13 mouse cellular contexts compared by ENCODE assay signal in the genomic region with DNA sequence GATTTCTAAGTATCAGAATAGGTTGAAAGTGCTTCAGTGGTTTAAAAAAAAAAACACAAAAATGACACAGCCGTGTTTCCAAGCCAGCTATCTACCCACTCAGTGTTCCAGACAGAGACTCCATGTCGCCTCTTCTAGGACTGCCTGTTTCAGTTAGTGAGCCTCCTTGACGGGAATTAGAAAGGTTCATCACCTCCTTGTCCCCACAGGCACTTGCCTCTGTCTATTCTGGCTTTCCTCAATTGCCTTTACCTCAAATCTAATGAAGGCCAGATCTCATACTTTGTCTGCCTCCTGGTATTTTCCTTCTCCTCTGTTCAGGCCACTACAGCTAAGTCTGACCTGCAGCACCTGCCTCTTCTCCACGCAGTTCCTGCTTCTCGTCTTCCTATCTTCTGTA. TPM values are rescaled to one million over a fixed set of nuclear protein-coding genes. Genes with fewer than 3 reads are reported as not detected.
DNase-seq lines count a peak whose midpoint lies in the region; ATAC-seq and TF ChIP-seq lines count a peak whose summit lies in the region.
"Had no signal": no experiment of that assay in that cellular context is flagged by ENCODE, and none has a peak within 500 bp of the region (broad histone marks: within the 10 kb centered on the region; RNA-seq: fewer than 3 reads in every experiment).

No protein-coding gene starts in this region.

- no peak for DNase-seq in layer of hippocampus, adult 2 months (ENCODE audit: low spot score in 2 of 2)
- no peak for DNase-seq in layer of hippocampus, adult 9-10 months (ENCODE audit: low spot score)
- no peak for DNase-seq in hindbrain, postnatal 0 days (ENCODE audit: low spot score)
- DNase-seq in embryo, embryonic 9.5 days (ENCODE audit: extremely low spot score): no peak
- DNase-seq in gastrocnemius, adult 18-20 months (ENCODE audit: low spot score): no peak
- DNase-seq: adrenal gland, postnatal 10 days; spleen, adult 18-20 months had no signal

- peak overlapping the region; percentile 91 for H3K4me3 ChIP-seq in layer of hippocampus, adult 2 months
- peak overlapping the region; percentile 81 for H3K4me3 ChIP-seq in forebrain, embryonic 12.5 days (replicated peaks)
- peak overlapping the region; percentile 72 for H3K4me3 ChIP-seq in hindbrain, postnatal 0 days (ENCODE audit: low read length)
- peak overlapping the region; percentile 78 for H3K4me3 ChIP-seq in neural tube, embryonic 13.5 days

- WGBS in forebrain, embryonic 12.5 days: 81% methylated on average over 5 of the region's 5 CpGs
- 64% methylated on average over 5 of the region's 5 CpGs for WGBS in hindbrain, postnatal 0 days
- WGBS in neural tube, embryonic 13.5 days: 76% methylated on average over 5 of the region's 5 CpGs

- H3K9me3 ChIP-seq in forebrain, embryonic 12.5 days: no peaks in the 10 kb centered on the region
- H3K9me3 ChIP-seq in hindbrain, postnatal 0 days (ENCODE audit: low read length): no peaks in the 10 kb centered on the region
- no peaks in the 10 kb centered on the region for H3K9me3 ChIP-seq in neural tube, embryonic 13.5 days

- peak overlapping the region; percentile 99 for H3K27ac ChIP-seq in layer of hippocampus, adult 2 months
- no peak overlapping the region for H3K27ac ChIP-seq in forebrain, embryonic 12.5 days
- no peak overlapping the region for H3K27ac ChIP-seq in hindbrain, postnatal 0 days
- 0 out of 2 replicates have a peak overlapping the region, but pooled peaks have one; percentile 11 for H3K27ac ChIP-seq in neural tube, embryonic 13.5 days (replicated peaks)
- H3K27ac ChIP-seq: liver, embryonic 14.5 days had no signal

- peaks cover 16% of the 10 kb centered on the region for H3K36me3 ChIP-seq in forebrain, embryonic 12.5 days (replicated peaks)
- H3K36me3 ChIP-seq in hindbrain, postnatal 0 days (ENCODE audit: insufficient read depth, low read length): no peaks in the 10 kb centered on the region
- H3K36me3 ChIP-seq in neural tube, embryonic 13.5 days: peaks cover 10% of the 10 kb centered on the region; the same call in 1 of the 2 replicates

- H3K9ac ChIP-seq in forebrain, embryonic 12.5 days: peak overlapping the region; percentile 92; the same call in 1 of the 2 replicates
- no peak overlapping the region for H3K9ac ChIP-seq in hindbrain, postnatal 0 days (replicated peaks; ENCODE audit: low read length)
- peak overlapping the region; percentile 6; the same call in 1 of the 2 replicates for H3K9ac ChIP-seq in neural tube, embryonic 13.5 days
- H3K9ac ChIP-seq: liver, embryonic 14.5 days had no signal

- peaks cover 62% of the 10 kb centered on the region for H3K4me1 ChIP-seq in forebrain, embryonic 12.5 days
- H3K4me1 ChIP-seq in hindbrain, postnatal 0 days (ENCODE audit: insufficient read depth, low read length): peaks cover 27% of the 10 kb centered on the region
- H3K4me1 ChIP-seq in neural tube, embryonic 13.5 days (replicated peaks): peaks cover 56% of the 10 kb centered on the region

- no peaks in the 10 kb centered on the region for H3K27me3 ChIP-seq in forebrain, embryonic 12.5 days
- H3K27me3 ChIP-seq in hindbrain, postnatal 0 days (ENCODE audit: insufficient read depth, low read length): no peaks in the 10 kb centered on the region
- H3K27me3 ChIP-seq in neural tube, embryonic 13.5 days: no peaks in the 10 kb centered on the region

- peak overlapping the region; percentile 66 for H3K4me2 ChIP-seq in forebrain, embryonic 12.5 days
- H3K4me2 ChIP-seq in hindbrain, postnatal 0 days (ENCODE audit: low read depth, low read length): peak overlapping the region; percentile 81
- H3K4me2 ChIP-seq in neural tube, embryonic 13.5 days: peak overlapping the region; percentile 75

- TF ChIP-seq CTCF in layer of hippocampus, adult 2 months (conservative IDR thresholded peaks at IDR 0.05): no peak
- TF ChIP-seq CTCF in hindbrain, postnatal 0 days (IDR thresholded peaks at IDR 0.05; ENCODE audit: low read depth): no peak

- no peak for ATAC-seq in forebrain, embryonic 12.5 days (ENCODE audit: low FRiP score)
- ATAC-seq in hindbrain, postnatal 0 days: no peak
- no peak for ATAC-seq in neural tube, embryonic 13.5 days (ENCODE audit: low read depth)
- no peak for ATAC-seq in granulocyte monocyte progenitor cell, adult 5-6 weeks (replicated peaks; ENCODE audit: poor library complexity, severe bottlenecking)
- ATAC-seq: intestine, postnatal 0 days had no signal

RNA-seq across cellular contexts. Expression of a gene that starts 1.7 kb away (rescaled TPM):
- 100 to 1,000 TPM; 146 to 163 TPM for total RNA-seq in layer of hippocampus, adult 2 months (2021)
- 65.9 and 69.2 TPM in 2 replicates for polyA plus RNA-seq in forebrain, embryonic 12.5 days (2016; fragmentation: Nextera tagmentation; extraction: Ambion mirVana)
- total RNA-seq in hindbrain, postnatal 0 days (2014; rRNA removed): 126 and 128 TPM in 2 replicates
- 39.8 and 44.6 TPM in 2 replicates for polyA plus RNA-seq in hindbrain, postnatal 0 days (2015; fragmentation: Nextera tagmentation; extraction: Ambion mirVana)
- polyA plus RNA-seq in neural tube, embryonic 13.5 days (2015; fragmentation: Nextera tagmentation; extraction: Ambion mirVana): 47.8 and 48.8 TPM in 2 replicates
- not detected in 2 replicates for total RNA-seq in granulocyte monocyte progenitor cell, adult 5-6 weeks (2014; fragmentation: Nextera tagmentation)
- not detected in 2 replicates for total RNA-seq in granulocyte monocyte progenitor cell, adult 5-6 weeks (2017)
- total RNA-seq in gastrocnemius, adult 18-20 months (2021): 1 to 10 TPM in 1 of 2 experiments, under 1 TPM in 1; 0.48 to 1.2 TPM
- total RNA-seq: megakaryocyte-erythroid progenitor cell, adult 5-6 weeks had no signal

Comparison
In these comparisons a context has a peak if more than half of its experiments do, and no peak if none do; other contexts are left out.
1. H3K27ac ChIP-seq: peak in layer of hippocampus, adult 2 months (single experiment) and neural tube, embryonic 13.5 days (single experiment); none in forebrain, embryonic 12.5 days (single experiment) and hindbrain, postnatal 0 days (single experiment).
2. RNA of a gene that starts 1.7 kb away (total RNA-seq): 146 to 163 TPM in layer of hippocampus, adult 2 months and 126 to 128 TPM in hindbrain, postnatal 0 days; 0.48 to 1.2 TPM in gastrocnemius, adult 18-20 months and not detected in granulocyte monocyte progenitor cell, adult 5-6 weeks; every median in the first group is over 10 times any median in the second.
3. Peak in every context shown above with its lines, with median percentiles within 50 percentile points of each other: H3K4me3 ChIP-seq and H3K4me2 ChIP-seq.